Mouse (Mus musculus): ENCODE data around the gene Klhl7.

The Klhl7 gene

GRCm38 (mm10) chr5:24100106-24100809 lies at the start of gene Klhl7:
Gene Klhl7, plus strand, starts transcription at chr5:24100605.
- DNase-seq: peak; percentile 92 to 94

- no peak for DNase-seq
These were observed 48.4 kb upstream of the Klhl7 start for GRCm38 (mm10) chr5:24051755-24052675.

- no peak for DNase-seq
These were observed 46.9 kb upstream of the Klhl7 start for GRCm38 (mm10) chr5:24053245-24054190.

- DNase-seq: no peak
These were observed 46.0 kb upstream of the Klhl7 start for GRCm38 (mm10) chr5:24054382-24054781.

GRCm38 (mm10) chr5:24056865-24057264 lies 43.5 kb upstream of the Klhl7 start:
- DNase-seq: no peak

GRCm38 (mm10) chr5:24057592-24057991 lies 42.8 kb upstream of the Klhl7 start:
- DNase-seq: no peak

GRCm38 (mm10) chr5:24060949-24061348 lies 39.5 kb upstream of the Klhl7 start:
- DNase-seq: no peak

- DNase-seq: no peak
These were observed 37.4 kb upstream of the Klhl7 start for GRCm38 (mm10) chr5:24063034-24063433.

GRCm38 (mm10) chr5:24063545-24063944 lies 36.9 kb upstream of the Klhl7 start:
- no peak for DNase-seq

GRCm38 (mm10) chr5:24068955-24069354 lies 31.4 kb upstream of the Klhl7 start:
- no peak for DNase-seq

GRCm38 (mm10) chr5:24072031-24072430 lies 28.4 kb upstream of the Klhl7 start:
- DNase-seq: no peak

GRCm38 (mm10) chr5:24076986-24077718 lies 23.3 kb upstream of the Klhl7 start:
- peak; percentile 71 to 81 for DNase-seq

GRCm38 (mm10) chr5:24077739-24078306 lies 22.6 kb upstream of the Klhl7 start:
- peak in 1 of 2 experiments; percentile 12 for DNase-seq

GRCm38 (mm10) chr5:24078420-24079179 lies 21.8 kb upstream of the Klhl7 start:
- no peak for DNase-seq

GRCm38 (mm10) chr5:24080826-24081225 lies 19.6 kb upstream of the Klhl7 start:
- DNase-seq: no peak

GRCm38 (mm10) chr5:24084835-24085234 lies 15.6 kb upstream of the Klhl7 start:
- DNase-seq: no peak

GRCm38 (mm10) chr5:24086241-24086640 lies 14.2 kb upstream of the Klhl7 start:
- no peak for DNase-seq

GRCm38 (mm10) chr5:24086865-24087264 lies 13.5 kb upstream of the Klhl7 start:
- DNase-seq: no peak

- DNase-seq: no peak
These were observed 12.0 kb upstream of the Klhl7 start for GRCm38 (mm10) chr5:24088451-24088850.

GRCm38 (mm10) chr5:24092496-24092895 lies 7.9 kb upstream of the Klhl7 start:
- DNase-seq: no peak

GRCm38 (mm10) chr5:24095393-24095792 lies 5.0 kb upstream of the Klhl7 start:
- DNase-seq: no peak

All from cerebellum, postnatal 25 days (tissue).